Mouse (Mus musculus) megakaryocyte, embryonic 14.5 days (primary cell): ENCODE data around the gene Fxyd5. TPM values are rescaled to one million over a fixed set of nuclear protein-coding genes. Genes with fewer than 3 reads are reported as not detected.

Experiments
- H3K27me3 ChIP-seq: replicated peaks from 2 replicates; pipeline ENCODE3; 2012; ENCODE audit warnings: inconsistent platforms
- H3K36me3 ChIP-seq: replicated peaks from 2 replicates; pipeline ENCODE3; 2012; ENCODE audit warnings: low read length, inconsistent platforms, mixed read lengths
- H3K4me1 ChIP-seq: 2 replicates; pipeline ENCODE4 v1.6.1; 2012; ENCODE audit warnings: inconsistent platforms
- H3K4me3 ChIP-seq: replicated peaks from 2 replicates; pipeline ENCODE3; 2012; ENCODE audit warnings: moderate library complexity, mild to moderate bottlenecking, inconsistent platforms
- H3K9me3 ChIP-seq: 2 replicates; pipeline ENCODE4 v1.6.1; 2012; ENCODE audit warnings: inconsistent platforms
- FLI1 ChIP-seq: IDR thresholded peaks from 2 replicates; pipeline ENCODE4 v1.6.1; 2012; ENCODE audit warnings: low read length, inconsistent platforms, mixed read lengths
- GATA1 ChIP-seq: IDR thresholded peaks from 3 replicates; pipeline ENCODE4 v1.6.1; 2012; ENCODE audit warnings: mixed read lengths, low read length, inconsistent platforms, borderline replicate concordance
- polyA plus RNA-seq: library from polyadenylated mRNA; stranded (reverse); fragments of >175 nt; gene quantifications from 2 replicates; pipeline ENCODE4 v1.2.3, GENCODE M21; 2012; ENCODE audit warnings: low replicate concordance; ENCODE audit not compliant: insufficient read depth

The Fxyd5 gene
- polyA plus RNA-seq, 1 experiment = 2,043 TPM

DNA sequence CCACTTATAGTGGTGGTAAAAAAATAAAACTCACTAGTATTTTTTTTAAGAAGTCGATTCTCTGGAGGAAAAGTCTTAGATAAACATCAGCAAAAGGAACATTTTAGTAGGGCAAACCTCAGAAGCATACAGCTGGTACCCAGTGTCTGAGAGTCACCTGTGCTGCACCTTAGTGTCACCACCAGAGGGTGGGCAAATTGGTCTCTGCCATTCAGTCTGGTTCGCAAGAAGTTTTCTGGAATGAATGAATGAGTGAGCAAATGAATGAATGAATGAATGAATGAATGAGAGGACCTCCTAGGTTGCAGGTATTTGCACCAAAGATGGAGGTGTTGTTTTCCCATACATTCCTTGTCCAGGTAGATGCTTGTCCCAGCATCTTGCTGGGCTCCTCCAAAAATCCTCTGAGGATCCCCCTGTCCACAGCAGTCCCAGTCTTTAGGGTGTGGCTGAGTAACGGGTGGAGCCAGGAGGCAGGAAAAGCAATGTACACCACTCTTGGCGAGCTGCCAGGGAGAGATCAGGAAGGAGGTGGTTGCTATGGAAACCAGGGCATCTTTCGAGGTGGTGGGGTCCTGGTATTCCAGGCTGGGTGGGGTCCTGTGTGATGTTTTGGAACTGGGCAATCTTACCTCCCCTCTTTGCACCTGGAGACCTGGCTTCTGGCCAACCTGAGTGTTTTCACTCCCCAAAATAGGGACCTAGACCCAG, 7.0 kb upstream of the Fxyd5 start:
- H3K27me3 ChIP-seq = peaks cover 92% of the 10 kb centered on the region
- TF ChIP-seq GATA1 = no peak
- no peak for TF ChIP-seq FLI1

DNA sequence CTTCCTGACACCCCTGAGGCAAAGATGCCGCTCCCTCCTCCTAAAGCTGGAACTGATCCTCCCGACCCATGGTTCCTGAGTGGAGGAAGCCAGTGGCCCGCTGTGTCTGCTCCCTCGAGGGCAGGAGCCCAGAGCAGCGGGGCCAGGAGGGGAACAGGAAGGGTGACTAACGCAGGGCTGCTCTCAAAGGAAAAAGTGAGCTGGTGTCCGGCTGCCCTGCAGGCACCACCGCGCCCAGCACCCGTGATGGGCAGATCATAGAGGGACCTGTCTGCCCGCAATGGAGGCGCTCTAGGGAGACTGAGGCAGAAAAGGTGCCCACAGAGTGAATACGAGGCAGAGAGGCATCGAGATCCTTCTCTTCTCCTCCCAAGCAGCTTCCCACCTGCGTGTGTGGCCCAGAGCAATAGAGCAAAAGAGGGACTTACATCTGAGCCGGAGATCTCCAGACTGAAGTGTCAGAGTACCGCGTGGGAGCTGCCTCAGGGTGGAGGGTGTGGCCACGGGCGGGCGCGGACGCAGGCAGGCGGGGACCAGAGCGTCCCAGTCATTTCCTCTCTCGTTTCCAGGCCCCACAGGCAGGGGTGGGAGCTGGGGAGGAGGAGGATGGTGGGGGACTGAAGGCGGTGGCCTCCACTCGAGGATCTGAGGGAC, 492 bp downstream of the Fxyd5 start:
- Histone ChIP-seq H3K36me3 (peaks cover 38% of the 10 kb centered on the region), H3K4me1 (peaks cover 84% of the 10 kb centered on the region), H3K4me3 (peak overlapping the region; percentile 91), H3K9me3 (peaks cover 4% of the 10 kb centered on the region; the same call in 1 of the 2 replicates), H3K27me3 (peaks cover 24% of the 10 kb centered on the region)
- TF ChIP-seq GATA1 (no peak), FLI1 (no peak)

More for the DNA sequence above, 7.0 kb upstream of the Fxyd5 start:
- Histone ChIP-seq H3K4me3 (no peak overlapping the region), H3K36me3 (no peaks in the 10 kb centered on the region), H3K4me1 (peaks cover 53% of the 10 kb centered on the region), H3K9me3 (peaks cover 4% of the 10 kb centered on the region; the same call in 1 of the 2 replicates)

DNA sequence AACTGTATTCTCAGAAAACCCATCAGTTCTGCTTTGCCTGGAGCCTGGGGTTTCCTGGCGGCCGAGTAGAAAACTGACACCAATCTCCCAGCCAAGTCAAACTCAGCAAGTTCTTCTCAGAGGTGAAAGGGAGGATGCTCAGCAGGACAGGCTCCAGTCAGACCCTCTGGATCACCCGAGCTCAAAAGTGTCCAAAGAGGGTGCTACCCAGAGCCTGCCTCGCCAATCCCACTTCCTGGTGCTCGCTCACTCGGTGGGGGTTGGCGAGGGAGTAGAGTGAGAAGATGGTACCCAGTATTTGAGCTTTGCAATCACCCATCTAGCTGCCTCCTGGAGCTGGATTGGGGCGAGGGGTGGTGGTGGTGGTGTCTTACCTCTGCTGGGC, 1.3 kb downstream of the Fxyd5 start:
- Histone ChIP-seq H3K27me3 (peaks cover 17% of the 10 kb centered on the region), H3K4me1 (peaks cover 87% of the 10 kb centered on the region), H3K4me3 (peak overlapping the region; percentile 91), H3K36me3 (peaks cover 46% of the 10 kb centered on the region), H3K9me3 (peaks cover 4% of the 10 kb centered on the region; the same call in 1 of the 2 replicates)
- TF ChIP-seq GATA1 (no peak), FLI1 (no peak)

GRCm38 (mm10) chr7:31040281-31041022, 1.8 kb downstream of the Fxyd5 start:
- H3K4me1 ChIP-seq = peaks cover 92% of the 10 kb centered on the region

DNA sequence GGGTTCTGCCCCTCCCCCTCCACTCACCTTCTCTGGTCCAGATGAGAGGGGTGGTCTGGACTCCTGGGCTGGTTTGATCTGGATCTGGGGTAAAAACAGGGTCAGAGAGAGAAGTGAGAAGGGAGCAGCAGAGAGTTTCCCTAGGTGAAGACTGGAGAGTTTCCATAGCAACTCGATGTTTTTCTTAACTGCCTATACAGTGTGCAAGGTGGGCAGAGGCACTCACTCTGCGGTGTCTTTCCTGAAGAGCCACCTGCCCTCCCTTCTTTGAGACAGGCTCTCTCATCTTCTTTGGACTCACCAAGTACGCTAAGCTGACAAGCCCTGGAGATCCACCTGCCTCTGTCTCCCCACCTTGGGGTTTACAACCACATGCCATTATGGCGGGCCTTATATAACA, 3.3 kb downstream of the Fxyd5 start:
- Histone ChIP-seq H3K36me3 (peaks cover 66% of the 10 kb centered on the region), H3K4me1 (peaks cover 98% of the 10 kb centered on the region), H3K4me3 (peak overlapping the region; percentile 60), H3K9me3 (no peaks in the 10 kb centered on the region), H3K27me3 (peaks cover 3% of the 10 kb centered on the region)
- TF ChIP-seq FLI1 = no peak
- TF ChIP-seq GATA1 = no peak

More at GRCm38 (mm10) chr7:31040281-31041022, 1.8 kb downstream of the Fxyd5 start:
- TF ChIP-seq GATA1 (no peak), FLI1 (no peak)
- Histone ChIP-seq H3K36me3 (peaks cover 52% of the 10 kb centered on the region), H3K4me3 (peak overlapping the region; percentile 91), H3K27me3 (peaks cover 15% of the 10 kb centered on the region), H3K9me3 (peaks cover under 1% of the 10 kb centered on the region; the same call in 1 of the 2 replicates)

DNA sequence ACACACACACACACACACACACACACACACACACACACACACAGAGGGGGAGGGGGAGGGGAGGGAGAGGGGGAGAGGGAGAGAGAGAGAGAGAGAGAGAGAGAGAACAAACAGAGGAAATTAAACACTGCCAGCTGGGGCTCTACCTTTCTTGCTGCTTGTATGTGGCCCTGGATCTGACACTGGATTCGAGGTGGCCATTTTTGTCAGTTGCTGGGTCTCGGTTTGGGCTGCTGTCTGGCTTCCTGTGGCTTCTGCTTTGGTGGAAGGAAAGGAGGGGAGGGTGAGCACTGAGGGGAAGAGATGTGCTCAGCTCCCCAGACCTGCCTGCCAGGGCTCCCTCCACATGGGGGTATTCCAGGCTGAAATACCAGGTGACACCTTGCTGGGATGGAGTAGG, 4.6 kb downstream of the Fxyd5 start:
- H3K4me1 ChIP-seq = peaks cover 98% of the 10 kb centered on the region
- no peaks in the 10 kb centered on the region for H3K27me3 ChIP-seq
- TF ChIP-seq FLI1 = no peak
- TF ChIP-seq GATA1 = no peak
- H3K36me3 ChIP-seq = peaks cover 78% of the 10 kb centered on the region
- H3K9me3 ChIP-seq = no peaks in the 10 kb centered on the region
- H3K4me3 ChIP-seq = peak overlapping the region; percentile 86

GRCm38 (mm10) chr7:31036917-31037316, 5.4 kb downstream of the Fxyd5 start:
- Histone ChIP-seq H3K36me3 (peaks cover 85% of the 10 kb centered on the region), H3K4me1 (peaks cover 98% of the 10 kb centered on the region), H3K4me3 (peak overlapping the region; percentile 86), H3K9me3 (no peaks in the 10 kb centered on the region), H3K27me3 (no peaks in the 10 kb centered on the region)
- TF ChIP-seq FLI1 (no peak), GATA1 (no peak)

DNA sequence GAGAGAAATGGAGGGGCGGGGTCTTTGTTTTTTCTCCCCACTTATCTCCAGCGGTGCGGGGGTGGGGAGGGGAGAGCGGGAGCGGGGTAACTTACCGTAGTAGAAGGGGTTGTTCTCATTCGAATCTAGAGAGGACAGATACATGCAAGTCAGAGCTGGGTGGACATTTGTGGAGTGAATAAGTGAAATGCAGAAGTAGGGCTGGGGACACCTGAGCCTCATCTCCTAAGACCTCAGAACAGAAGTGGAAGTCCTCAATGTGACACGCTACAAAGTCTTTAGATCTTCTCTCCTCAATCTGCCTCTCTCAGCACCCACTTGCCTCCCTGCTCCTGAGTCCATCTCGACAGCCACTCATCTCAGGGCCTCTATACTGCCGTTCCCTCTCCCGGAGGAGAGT, 7.0 kb downstream of the Fxyd5 start:
- TF ChIP-seq FLI1 (no peak), GATA1 (no peak)
- Histone ChIP-seq H3K4me1 (peaks cover 90% of the 10 kb centered on the region), H3K36me3 (peaks cover 86% of the 10 kb centered on the region), H3K9me3 (no peaks in the 10 kb centered on the region), H3K4me3 (no peak overlapping the region), H3K27me3 (no peaks in the 10 kb centered on the region)

DNA sequence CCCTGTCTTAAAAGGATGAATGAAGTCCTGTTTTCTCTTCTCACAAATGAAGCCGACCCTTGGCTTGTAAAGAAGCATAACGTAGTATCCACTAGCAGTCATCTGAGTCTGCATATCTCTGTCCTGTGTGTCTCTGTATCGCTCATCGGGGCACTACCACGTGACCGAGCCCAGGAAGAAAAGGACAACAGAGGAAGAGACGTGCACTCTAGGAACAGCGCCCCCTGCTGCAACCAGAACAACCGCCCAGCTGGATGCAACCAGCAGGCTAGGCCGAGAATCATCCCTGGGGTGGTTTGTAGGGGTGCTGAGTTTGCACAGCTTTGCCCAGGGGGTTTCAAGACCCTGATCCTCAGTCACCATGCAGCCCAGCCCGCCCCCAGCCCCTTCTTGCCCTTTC, 7.5 kb downstream of the Fxyd5 start:
- no peak for TF ChIP-seq FLI1
- no peak for TF ChIP-seq GATA1
- H3K4me1 ChIP-seq = peaks cover 85% of the 10 kb centered on the region
- H3K4me3 ChIP-seq = peak overlapping the region; percentile 26
- no peaks in the 10 kb centered on the region for H3K27me3 ChIP-seq
- peaks cover 85% of the 10 kb centered on the region for H3K36me3 ChIP-seq
- no peaks in the 10 kb centered on the region for H3K9me3 ChIP-seq
